Mouse (Mus musculus) embryo, embryonic 11.5 days (tissue): ENCODE measurements around the gene Sfmbt2.

Experiments
- DNase-seq: peaks from one replicate; pipeline ENCODE4 v3.0.0-alpha.2; 2012; ENCODE audit warnings: low read depth, low spot score

The Sfmbt2 gene

GRCm38 (mm10) chr2:10372321-10372723 lies 2.0 kb downstream of the Sfmbt2 start:
- DNase-seq, result peak; percentile 65

- no peak for DNase-seq
Measured at GRCm38 (mm10) chr2:10372776-10373507, 2.6 kb downstream of the Sfmbt2 start.

- no peak for DNase-seq
Measured at GRCm38 (mm10) chr2:10373508-10374206, 3.3 kb downstream of the Sfmbt2 start.

- no peak for DNase-seq
Measured at GRCm38 (mm10) chr2:10374207-10375023, 4.1 kb downstream of the Sfmbt2 start.

- no peak for DNase-seq
Measured at GRCm38 (mm10) chr2:10375024-10375372, 4.7 kb downstream of the Sfmbt2 start.

- DNase-seq, result no peak
Measured at GRCm38 (mm10) chr2:10389988-10390387, 19.7 kb downstream of the Sfmbt2 start.

- DNase-seq, result no peak
Measured at GRCm38 (mm10) chr2:10390791-10391190, 20.5 kb downstream of the Sfmbt2 start.

- DNase-seq, result no peak
Measured at GRCm38 (mm10) chr2:10395143-10395542, 24.8 kb downstream of the Sfmbt2 start.

- DNase-seq, result no peak
Measured at GRCm38 (mm10) chr2:10397790-10398189, 27.5 kb downstream of the Sfmbt2 start.

- no peak for DNase-seq
Measured at GRCm38 (mm10) chr2:10406151-10406550, 35.8 kb downstream of the Sfmbt2 start.

- no peak for DNase-seq
Measured at GRCm38 (mm10) chr2:10409422-10409821, 39.1 kb downstream of the Sfmbt2 start.

GRCm38 (mm10) chr2:10410069-10410468 lies 39.8 kb downstream of the Sfmbt2 start:
- no peak for DNase-seq

GRCm38 (mm10) chr2:10420944-10421420 lies 50.7 kb downstream of the Sfmbt2 start:
- no peak for DNase-seq

GRCm38 (mm10) chr2:10437290-10437689 lies 67.0 kb downstream of the Sfmbt2 start:
- DNase-seq, result no peak

- no peak for DNase-seq
Measured at GRCm38 (mm10) chr2:10441811-10442210, 71.5 kb downstream of the Sfmbt2 start.

GRCm38 (mm10) chr2:10453577-10453976 lies 83.3 kb downstream of the Sfmbt2 start:
- DNase-seq, result no peak

GRCm38 (mm10) chr2:10458309-10458708 lies 88.0 kb downstream of the Sfmbt2 start:
- no peak for DNase-seq

- DNase-seq, result no peak
Measured at GRCm38 (mm10) chr2:10516516-10516915, 146.2 kb downstream of the Sfmbt2 start.

- DNase-seq, result no peak
Measured at GRCm38 (mm10) chr2:10521719-10522415, 151.6 kb downstream of the Sfmbt2 start.

- DNase-seq, result no peak
Measured at GRCm38 (mm10) chr2:10525622-10526021, 155.3 kb downstream of the Sfmbt2 start.

- no peak for DNase-seq
Measured at GRCm38 (mm10) chr2:10541762-10542161, 171.5 kb downstream of the Sfmbt2 start.

- no peak for DNase-seq
Measured at GRCm38 (mm10) chr2:10542388-10542787, 172.1 kb downstream of the Sfmbt2 start.
